Mouse (Mus musculus) forebrain, postnatal 0 days (tissue): ENCODE data around the gene Gadd45gip1. TPM values are rescaled to one million over a fixed set of nuclear protein-coding genes. Genes with fewer than 3 reads are reported as not detected.

ENCODE experiments used
- ATAC-seq: fragments of 200-750 bp; cut with Nextera tagmentation; 2 replicates; pipeline ENCODE4 v1.8.0; 2017; ENCODE audit warnings: mild to moderate bottlenecking, moderate library complexity
- DNase-seq: peaks from one replicate; pipeline ENCODE4 v3.0.0-alpha.2; 2015
- H3K27ac ChIP-seq: fragments of 300-500 bp; sonication (generic); 2 replicates; pipeline ENCODE4 v1.5.1; 2014; ENCODE audit warnings: low read depth, mild to moderate bottlenecking, antibody characterized with exemption, low read length, moderate library complexity, mixed read lengths
- H3K27me3 ChIP-seq: fragments of 300-500 bp; sonication (generic); 2 replicates; pipeline ENCODE4 v1.6.1; 2014; ENCODE audit warnings: mild to moderate bottlenecking, low read length, mixed read lengths; ENCODE audit not compliant: insufficient read depth
- H3K36me3 ChIP-seq: fragments of 300-500 bp; sonication (generic); 2 replicates; pipeline ENCODE4 v1.6.1; 2014; ENCODE audit warnings: mild to moderate bottlenecking, moderate library complexity; ENCODE audit not compliant: insufficient read depth
- H3K4me1 ChIP-seq: fragments of 300-500 bp; sonication (generic); 2 replicates; pipeline ENCODE4 v1.6.1; 2014; ENCODE audit warnings: antibody characterized with exemption; ENCODE audit not compliant: insufficient read depth
- H3K4me2 ChIP-seq: fragments of 300-500 bp; sonication (generic); 2 replicates; pipeline ENCODE4 v1.6.1; 2014; ENCODE audit warnings: low read depth, mild to moderate bottlenecking, moderate library complexity
- H3K4me3 ChIP-seq: fragments of 300-500 bp; sonication (generic); 2 replicates; pipeline ENCODE4 v1.5.1; 2014; ENCODE audit warnings: low read depth, low read length, mixed read lengths
- H3K9ac ChIP-seq: fragments of 300-500 bp; sonication (generic); 2 replicates; pipeline ENCODE4 v1.6.1; 2014; ENCODE audit warnings: mild to moderate bottlenecking
- H3K9me3 ChIP-seq: fragments of 300-500 bp; sonication (generic); 2 replicates; pipeline ENCODE4 v1.6.1; 2016; ENCODE audit warnings: low read length
- CTCF ChIP-seq: sonication (generic); IDR thresholded peaks from 2 replicates; pipeline ENCODE4 v1.5.1; 2016; ENCODE audit warnings: antibody characterized with exemption, control low read depth, low read depth
- WGBS: fragments of 180-500 bp; shearing (Covaris S2); extraction: QIAGEN DNeasy Blood & Tissue Kit; methylation state at CpG from one replicate; pipeline ENCODE4 v1.1.7; 2014; 5-methylcytosine and 5-hydroxymethylcytosine counted together
- polyA plus RNA-seq: library from polyadenylated mRNA; unstranded; fragments of >200 nt; fragmentation: Nextera tagmentation; extraction: Ambion mirVana; gene quantifications from 2 replicates; pipeline ENCODE4 v1.2.1, GENCODE M21; 2015
- total RNA-seq: library from RNA; depleted of rRNA; stranded (reverse); fragments of >200 nt; gene quantifications from 2 replicates; pipeline ENCODE4 v1.2.3, GENCODE M21; 2014

The Gadd45gip1 gene
- total and polyA plus RNA-seq, 2 experiments from 2014 or later: 24.7 to 36.7 TPM

DNA sequence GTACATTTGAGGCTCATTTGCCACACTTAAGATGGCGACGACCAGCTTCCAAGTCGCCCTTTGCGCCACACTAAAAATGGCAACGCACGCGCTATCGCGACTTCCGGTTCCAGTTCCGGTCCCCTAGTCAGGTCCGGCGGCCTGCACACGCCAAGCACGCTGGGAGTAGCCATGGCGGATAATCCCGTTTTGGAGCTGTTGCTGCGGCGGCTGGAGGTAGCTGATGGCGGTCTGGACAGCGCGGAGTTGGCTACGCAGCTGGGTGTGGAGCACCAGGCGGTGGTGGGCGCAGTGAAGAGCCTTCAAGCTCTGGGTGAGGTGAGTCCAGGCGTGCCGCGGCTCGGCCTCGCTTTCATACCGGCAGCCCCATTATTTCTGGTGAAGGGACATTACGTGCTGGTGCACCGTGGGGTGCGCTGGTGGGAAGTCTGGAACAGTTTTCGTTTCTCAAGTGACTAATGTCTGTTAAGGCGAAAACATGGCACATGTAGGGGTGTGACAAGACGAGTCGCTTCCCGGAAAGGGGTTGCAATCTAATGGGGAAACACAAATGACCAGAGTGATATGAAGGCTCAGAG lies 25.6 kb downstream of the Gadd45gip1 start, which contains the start of gene Farsa:
Farsa (plus strand) TSS at position 126 of the 578 bp plus-strand sequence.
- no peak for TF ChIP-seq CTCF
- Histone ChIP-seq H3K27me3 (no peaks in the 10 kb centered on the region), H3K9ac (peak within 1 kb of the TSS; percentile 76), H3K9me3 (no peaks in the 10 kb centered on the region), H3K4me1 (peaks cover 6% of the 10 kb centered on the region; the same call in 1 of the 2 replicates), H3K4me3 (peak within 1 kb of the TSS; percentile 78), H3K27ac (peak within 1 kb of the TSS; percentile 79), H3K4me2 (peak within 1 kb of the TSS; percentile 70), H3K36me3 (peaks cover 26% of the 10 kb centered on the region)
- ATAC-seq: peak; percentile 97
- DNase-seq: peak; percentile 95
- WGBS: under 1% methylated on average over 39 of the region's 39 CpGs

- H3K4me2 ChIP-seq: peak within 1 kb of the TSS; percentile 87
- DNase-seq (peak; percentile 78), ATAC-seq (peak; percentile 89)
- H3K9me3 ChIP-seq: no peaks in the 10 kb centered on the region
- H3K4me1 ChIP-seq: 0 out of 2 replicates have a peak, but pooled peaks cover 4% of the 10 kb centered on the region
- peaks cover 35% of the 10 kb centered on the region for H3K36me3 ChIP-seq
- peak; percentile 40; the same call in 1 of the 2 replicates for TF ChIP-seq CTCF
- peak within 1 kb of the TSS; percentile 49 for H3K4me3 ChIP-seq
- no peak within 1 kb of the TSS for H3K27ac ChIP-seq
- WGBS: 18% methylated on average over 42 of the region's 46 CpGs
- no peaks in the 10 kb centered on the region for H3K27me3 ChIP-seq
- H3K9ac ChIP-seq: peak within 1 kb of the TSS; percentile 53
Measured at GRCm38 (mm10) chr8:84871376-84872308, 40.3 kb downstream of the Gadd45gip1 start, which contains the start of gene Syce2. Gene Syce2 (plus strand): TSS chr8:84872111.

DNA sequence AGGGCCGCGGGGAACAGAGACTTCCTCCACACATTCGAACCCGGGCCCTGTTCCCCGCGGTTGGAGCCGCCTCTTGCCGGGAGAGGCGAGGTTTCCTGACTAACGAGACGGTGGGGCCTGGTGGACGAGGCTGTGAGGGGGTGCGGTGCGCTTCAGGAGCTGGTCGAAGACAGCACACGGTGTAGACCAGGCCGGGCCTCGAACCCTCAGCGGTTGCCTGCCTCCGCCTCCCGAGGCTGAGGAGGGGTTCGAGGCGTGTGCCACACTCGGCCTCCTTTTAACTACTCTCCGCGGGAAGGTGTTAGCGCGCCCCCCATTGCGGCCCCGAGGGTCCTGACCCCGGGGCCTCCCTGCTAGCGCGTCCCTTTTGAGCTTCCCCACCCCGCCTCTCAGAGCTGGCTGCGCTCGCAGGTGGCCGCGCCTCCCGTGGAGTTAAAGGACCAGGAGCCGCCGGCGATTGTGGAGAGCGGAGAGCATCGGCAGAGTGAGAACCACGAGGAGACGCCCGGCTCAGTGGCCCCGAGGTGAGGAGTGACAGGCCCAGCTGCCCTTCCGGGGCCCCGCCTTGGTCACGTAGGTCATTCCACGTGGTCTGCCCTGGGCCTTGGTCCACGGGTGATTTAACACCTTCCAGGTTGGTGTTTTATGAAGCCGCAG lies 41.1 kb downstream of the Gadd45gip1 start:
- peak overlapping the region; percentile 49 for H3K4me3 ChIP-seq

GRCm38 (mm10) chr8:84873016-84873415 lies 41.7 kb downstream of the Gadd45gip1 start:
- Histone ChIP-seq H3K27me3 (no peaks in the 10 kb centered on the region), H3K9ac (no peak overlapping the region), H3K27ac (no peak overlapping the region), H3K4me1 (0 out of 2 replicates have a peak, but pooled peaks cover 4% of the 10 kb centered on the region), H3K4me2 (peak overlapping the region; percentile 87), H3K36me3 (peaks cover 22% of the 10 kb centered on the region), H3K9me3 (no peaks in the 10 kb centered on the region), H3K4me3 (peak overlapping the region; percentile 49)
- DNase-seq (no peak), ATAC-seq (no peak)
- WGBS: 79% methylated on average over 4 of the region's 4 CpGs
- no peak for TF ChIP-seq CTCF

More for the DNA sequence above, 41.1 kb downstream of the Gadd45gip1 start:
- Histone ChIP-seq H3K27me3 (no peaks in the 10 kb centered on the region), H3K27ac (no peak overlapping the region), H3K4me1 (0 out of 2 replicates have a peak, but pooled peaks cover 4% of the 10 kb centered on the region), H3K4me2 (peak overlapping the region; percentile 87), H3K9me3 (no peaks in the 10 kb centered on the region), H3K36me3 (peaks cover 27% of the 10 kb centered on the region), H3K9ac (peak overlapping the region; percentile 53)
- WGBS: 8% methylated on average over 54 of the region's 54 CpGs
- ATAC-seq (peak; percentile 59), DNase-seq (peak; percentile 17)
- TF ChIP-seq CTCF: no peak

DNA sequence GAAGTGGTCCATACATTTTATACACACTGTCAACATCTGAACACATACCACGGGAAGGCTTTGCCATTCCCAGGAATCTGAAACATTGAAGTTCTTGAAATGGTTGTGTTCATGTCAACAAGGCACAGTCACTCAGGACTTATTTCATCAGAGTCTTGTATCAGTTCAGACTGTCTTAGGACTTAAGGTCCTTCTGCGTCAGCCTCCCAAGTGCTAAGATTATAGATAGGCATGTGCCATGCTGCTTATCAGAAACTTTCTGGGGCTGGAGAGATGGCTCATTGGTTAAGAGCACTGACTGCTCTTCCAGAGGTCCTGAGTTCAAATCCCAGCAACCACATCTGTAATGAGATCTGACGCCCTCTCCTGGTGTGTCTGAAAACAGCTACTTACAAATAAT lies 43.0 kb downstream of the Gadd45gip1 start:
- Histone ChIP-seq H3K27me3 (no peaks in the 10 kb centered on the region), H3K4me2 (no peak overlapping the region), H3K36me3 (peaks cover 8% of the 10 kb centered on the region; the same call in 1 of the 2 replicates), H3K4me1 (0 out of 2 replicates have a peak, but pooled peaks cover 4% of the 10 kb centered on the region), H3K9me3 (no peaks in the 10 kb centered on the region), H3K27ac (no peak overlapping the region), H3K9ac (no peak overlapping the region), H3K4me3 (no peak overlapping the region)
- DNase-seq: no peak
- TF ChIP-seq CTCF: no peak
- WGBS: 89% methylated on average over 3 of the region's 3 CpGs
- ATAC-seq: no peak

DNA sequence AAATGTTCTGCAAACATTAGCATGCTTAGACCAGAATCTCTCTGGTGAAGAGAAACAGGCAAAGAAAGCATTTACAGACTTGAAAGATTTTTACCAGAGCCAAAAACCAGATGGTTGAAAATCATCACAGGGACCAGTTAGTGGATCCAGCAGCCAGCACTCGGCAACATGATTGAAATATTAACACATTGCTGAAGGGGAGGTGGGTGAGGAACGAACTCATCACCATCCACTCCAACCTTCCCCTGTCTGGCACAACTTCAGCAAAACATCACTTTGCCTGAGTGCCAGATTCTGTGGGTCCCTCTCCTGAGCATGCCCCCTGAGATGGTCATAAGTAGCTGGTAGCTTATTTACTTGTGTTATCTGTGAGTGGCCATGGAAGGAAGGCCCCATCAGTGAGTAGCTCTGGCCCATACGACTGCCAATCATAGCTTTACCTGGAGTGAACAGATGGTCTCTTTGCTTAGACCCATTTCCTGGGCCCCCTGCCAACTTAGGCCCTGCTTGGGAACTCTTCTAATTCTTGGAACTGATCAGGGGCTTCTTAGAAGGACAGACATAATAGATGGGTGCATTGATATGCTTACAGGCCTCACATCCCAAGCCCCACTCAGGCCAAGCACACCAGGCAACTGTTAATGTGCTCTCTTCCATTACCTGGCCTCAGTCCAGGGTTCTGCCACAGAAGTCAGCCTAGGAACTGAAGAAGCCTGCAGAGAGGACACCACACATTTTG lies 46.1 kb downstream of the Gadd45gip1 start:
- DNase-seq (peak; percentile 21), ATAC-seq (no peak)
- 49% methylated on average over 3 of the region's 3 CpGs for WGBS
- Histone ChIP-seq H3K27ac (peak overlapping the region; percentile 50), H3K4me2 (no peak overlapping the region), H3K36me3 (no peaks in the 10 kb centered on the region), H3K4me1 (0 out of 2 replicates have a peak, but pooled peaks cover 3% of the 10 kb centered on the region), H3K9ac (no peak overlapping the region), H3K27me3 (no peaks in the 10 kb centered on the region), H3K9me3 (no peaks in the 10 kb centered on the region), H3K4me3 (no peak overlapping the region)
- TF ChIP-seq CTCF: no peak
